Mouse (Mus musculus) ES-Bruce4 (cell line): ENCODE results near the gene Traf5.

Experiments used
- CTCF ChIP-seq: IDR thresholded peaks from one replicate; pipeline ENCODE4 v1.8.1; 2011; ENCODE audit warnings: low read depth, low read length
- POLR2A ChIP-seq: IDR thresholded peaks from one replicate; pipeline ENCODE4 v1.8.1; 2011; ENCODE audit warnings: low read length; ENCODE audit not compliant: insufficient read depth

DNA sequence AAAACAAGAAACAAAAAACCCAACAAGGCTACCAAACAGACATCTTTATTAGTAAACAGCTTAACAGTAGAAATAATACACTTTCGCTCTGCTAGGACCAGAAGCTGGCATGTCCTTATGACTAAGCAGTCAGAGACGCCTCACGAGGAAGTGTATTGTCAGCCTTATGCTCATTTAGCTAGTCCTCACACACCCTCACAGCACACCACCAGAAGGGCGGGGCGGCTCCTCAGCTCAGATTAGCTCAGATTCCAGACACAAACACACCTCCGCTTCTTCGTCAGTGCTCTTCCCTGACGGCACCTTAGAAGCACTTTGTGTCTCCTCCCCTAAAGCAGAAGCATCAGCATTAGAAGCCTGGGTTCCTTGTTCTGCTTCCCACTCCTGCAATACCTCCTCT, 9.0 kb upstream of the Traf5 start:
- TF ChIP-seq CTCF, result no peak
- TF ChIP-seq POLR2A, result no peak
